Mouse (Mus musculus): Measurements from ENCODE around the gene Tmem94.

The Tmem94 gene

GRCm38 (mm10) chr11:115829036-115829435 is 63.8 kb downstream of the Tmem94 start:
- intact Hi-C loops (cut with DNase I): loop anchor here (5.0 kb wide), 1 partner anchor 48 kb away; no protein-coding TSS in a partner anchor

GRCm38 (mm10) chr11:115830550-115831325 is 65.5 kb downstream of the Tmem94 start:
- intact Hi-C loops (cut with DNase I): no loop called here

- intact Hi-C loops (cut with DNase I): no loop called here
These were observed 66.3 kb downstream of the Tmem94 start for GRCm38 (mm10) chr11:115831518-115831917.

- intact Hi-C loops (cut with DNase I): no loop called here
These were observed 66.8 kb downstream of the Tmem94 start for GRCm38 (mm10) chr11:115832064-115832463.

GRCm38 (mm10) chr11:115832523-115832922 is 67.3 kb downstream of the Tmem94 start:
- intact Hi-C loops (cut with DNase I): no loop called here

- intact Hi-C loops (cut with DNase I): no loop called here
These were observed 67.8 kb downstream of the Tmem94 start for GRCm38 (mm10) chr11:115833021-115833513.

- intact Hi-C loops (cut with DNase I): no loop called here
These were observed 68.8 kb downstream of the Tmem94 start for GRCm38 (mm10) chr11:115834033-115834432.

- intact Hi-C loops (cut with DNase I): no loop called here
These were observed 71.6 kb downstream of the Tmem94 start for GRCm38 (mm10) chr11:115836656-115837395.

GRCm38 (mm10) chr11:115837606-115838345 is 72.5 kb downstream of the Tmem94 start:
- intact Hi-C loops (cut with DNase I): no loop called here

- intact Hi-C loops (cut with DNase I): no loop called here
These were observed 73.7 kb downstream of the Tmem94 start for GRCm38 (mm10) chr11:115838895-115839311.

- intact Hi-C loops (cut with DNase I): no loop called here
These were observed 74.5 kb downstream of the Tmem94 start for GRCm38 (mm10) chr11:115839732-115840131.

GRCm38 (mm10) chr11:115841044-115841443 is 75.8 kb downstream of the Tmem94 start:
- intact Hi-C loops (cut with DNase I): no loop called here

- intact Hi-C loops (cut with DNase I): no loop called here
These were observed 76.8 kb downstream of the Tmem94 start for GRCm38 (mm10) chr11:115841961-115842550.

- intact Hi-C loops (cut with DNase I): no loop called here
These were observed 78.1 kb downstream of the Tmem94 start for GRCm38 (mm10) chr11:115843141-115843890.

- intact Hi-C loops (cut with DNase I): no loop called here
These were observed 78.6 kb downstream of the Tmem94 start for GRCm38 (mm10) chr11:115843891-115844239.

- intact Hi-C loops (cut with DNase I): no loop called here
These were observed 79.0 kb downstream of the Tmem94 start for GRCm38 (mm10) chr11:115844240-115844639.

GRCm38 (mm10) chr11:115845819-115846218 is 80.6 kb downstream of the Tmem94 start:
- intact Hi-C loops (cut with DNase I): no loop called here

Data from adrenal gland (tissue).